Mouse (Mus musculus) cerebellum, adult 2 months (tissue): Measurements from ENCODE around the gene Insc.

Experiments used
- CTCF ChIP-seq: fragments of 200-500 bp; IDR thresholded peaks from 2 replicates; pipeline ENCODE4 v1.5.1; 2011; ENCODE audit warnings: low read depth, mild to moderate bottlenecking, control low read depth, low read length, moderate library complexity, borderline replicate concordance; ENCODE audit not compliant: insufficient read depth
- POLR2A ChIP-seq: fragments of 200-500 bp; IDR thresholded peaks from 2 replicates; pipeline ENCODE4 v1.6.1; 2011; ENCODE audit warnings: low read length, control low read depth, borderline replicate concordance; ENCODE audit not compliant: insufficient read depth

- TF ChIP-seq POLR2A (no peak), CTCF (no peak)
Measured at GRCm38 (mm10) chr7:114718300-114718699, 25.2 kb upstream of the Insc start, which contains the start of gene Calcb.
